Mouse (Mus musculus): ENCODE measurements at regions not wholly inside any gene's neighbourhood (a gene's known extent, or its start where the extent isn't known, plus 50 kb on each side); places are given as distances from the start of the nearest gene placed in this dataset.
A peak's percentile ranks its signal among the peaks of the same experiment; 100 is the strongest.

DNA sequence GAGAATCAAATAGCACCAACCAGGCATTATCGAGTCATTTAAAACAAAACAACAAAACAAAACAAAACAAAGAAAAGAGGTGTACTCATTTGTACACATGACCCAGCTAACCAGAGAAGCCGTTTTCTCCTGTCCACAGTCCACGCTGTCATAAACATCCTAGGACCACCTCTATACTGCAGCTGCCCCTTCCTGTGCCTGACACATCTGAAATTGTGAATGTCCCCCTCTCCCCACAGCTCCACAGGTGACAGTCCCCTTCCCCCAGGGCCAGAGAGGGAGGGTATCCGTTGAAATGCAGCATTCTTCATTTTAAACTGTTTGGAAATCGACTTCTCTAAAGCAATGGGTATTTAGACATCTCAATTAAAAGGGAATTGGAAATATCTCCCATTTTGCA is 265.0 kb upstream of the Sall1 start:
- 16% methylated on average over 5 of the region's 5 CpGs for WGBS
- ATAC-seq (replicated peaks; ENCODE audit: insufficient number of reproducible peaks, low FRiP score, low TSS enrichment, low read depth) (no peak), DNase-seq (ENCODE audit: low spot score) (no peak)
- H3K4me3 ChIP-seq (ENCODE audit: low read depth, low read length), result no peak overlapping the region
- H3K9me3 ChIP-seq (replicated peaks; ENCODE audit: control insufficient read depth, low read length), result no peaks in the 10 kb centered on the region
- H3K9ac ChIP-seq (replicated peaks; ENCODE audit: low read length), result no peak overlapping the region
- H3K4me2 ChIP-seq (ENCODE audit: low read depth, low read length), result no peak overlapping the region
- H3K27me3 ChIP-seq (ENCODE audit: control insufficient read depth, insufficient read depth, low read length), result no peaks in the 10 kb centered on the region
- H3K36me3 ChIP-seq (replicated peaks; ENCODE audit: control insufficient read depth, insufficient read depth, low read depth, low read length), result no peaks in the 10 kb centered on the region
- no peaks in the 10 kb centered on the region for H3K4me1 ChIP-seq (ENCODE audit: control insufficient read depth, insufficient read depth, low read length)
- H3K27ac ChIP-seq (replicated peaks; ENCODE audit: low read depth, low read length), result no peak overlapping the region

DNA sequence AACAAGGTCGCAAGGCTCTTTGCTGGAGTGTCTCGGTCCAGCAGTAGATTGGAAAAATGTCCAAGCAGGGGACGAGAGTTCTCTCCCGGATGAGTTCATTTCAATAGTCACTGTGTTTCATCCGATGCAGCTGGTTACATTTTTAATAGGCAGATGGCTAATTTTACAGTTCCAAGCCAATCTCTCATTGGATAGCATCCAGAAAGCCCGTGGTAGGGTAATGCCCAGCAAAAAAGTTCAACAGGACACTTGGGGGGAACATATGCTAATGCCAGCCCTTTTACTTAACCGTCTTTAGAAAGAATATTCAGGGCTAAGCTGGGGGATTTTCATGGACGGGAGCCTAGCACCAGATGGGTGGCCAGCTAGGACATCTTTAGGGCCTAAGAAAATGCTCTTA is 264.6 kb upstream of the Sall1 start:
- Histone ChIP-seq H3K27ac (replicated peaks; ENCODE audit: low read depth, low read length) (no peak overlapping the region), H3K36me3 (replicated peaks; ENCODE audit: control insufficient read depth, insufficient read depth, low read depth, low read length) (no peaks in the 10 kb centered on the region), H3K9ac (replicated peaks; ENCODE audit: low read length) (no peak overlapping the region), H3K4me1 (ENCODE audit: control insufficient read depth, insufficient read depth, low read length) (no peaks in the 10 kb centered on the region), H3K4me2 (ENCODE audit: low read depth, low read length) (no peak overlapping the region), H3K27me3 (ENCODE audit: control insufficient read depth, insufficient read depth, low read length) (no peaks in the 10 kb centered on the region), H3K9me3 (replicated peaks; ENCODE audit: control insufficient read depth, low read length) (no peaks in the 10 kb centered on the region), H3K4me3 (ENCODE audit: low read depth, low read length) (no peak overlapping the region)
- DNase-seq (ENCODE audit: low spot score) (no peak), ATAC-seq (replicated peaks; ENCODE audit: insufficient number of reproducible peaks, low FRiP score, low TSS enrichment, low read depth) (no peak)
- 45% methylated on average over 8 of the region's 8 CpGs for WGBS

- Histone ChIP-seq H3K9me3 (replicated peaks; ENCODE audit: control insufficient read depth, low read length) (no peaks in the 10 kb centered on the region), H3K27me3 (ENCODE audit: control insufficient read depth, insufficient read depth, low read length) (no peaks in the 10 kb centered on the region), H3K4me2 (ENCODE audit: low read depth, low read length) (no peak overlapping the region), H3K27ac (replicated peaks; ENCODE audit: low read depth, low read length) (no peak overlapping the region), H3K9ac (replicated peaks; ENCODE audit: low read length) (no peak overlapping the region), H3K36me3 (replicated peaks; ENCODE audit: control insufficient read depth, insufficient read depth, low read depth, low read length) (no peaks in the 10 kb centered on the region), H3K4me3 (ENCODE audit: low read depth, low read length) (no peak overlapping the region), H3K4me1 (ENCODE audit: control insufficient read depth, insufficient read depth, low read length) (no peaks in the 10 kb centered on the region)
- DNase-seq (ENCODE audit: low spot score) (no peak), ATAC-seq (replicated peaks; ENCODE audit: insufficient number of reproducible peaks, low FRiP score, low TSS enrichment, low read depth) (no peak)
- 36% methylated on average over 10 of the region's 10 CpGs for WGBS
Observed at GRCm38 (mm10) chr8:89307601-89308000, 263.6 kb upstream of the Sall1 start.

DNA sequence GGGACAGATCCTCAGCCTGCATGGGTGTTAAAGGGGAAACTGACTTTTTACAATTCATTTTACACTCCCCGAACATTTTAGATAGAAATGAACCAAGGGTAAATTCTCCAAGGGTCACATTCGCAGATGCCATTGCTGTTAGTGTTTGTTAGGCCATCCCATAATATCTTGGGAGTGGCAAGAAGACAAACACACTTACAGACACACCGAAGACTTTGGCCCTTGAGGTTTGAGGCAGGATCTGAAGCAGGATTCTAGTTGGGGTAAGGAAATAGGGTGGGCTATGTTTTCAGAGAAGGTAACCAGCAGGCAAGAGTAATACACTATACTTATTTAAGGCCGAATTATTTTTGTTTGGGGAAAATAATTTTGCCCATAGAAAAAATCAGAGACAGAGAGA is 263.1 kb upstream of the Sall1 start:
- no peak for DNase-seq (ENCODE audit: low spot score)
- no peaks in the 10 kb centered on the region for H3K27me3 ChIP-seq (ENCODE audit: control insufficient read depth, insufficient read depth, low read length)
- H3K4me2 ChIP-seq (ENCODE audit: low read depth, low read length), result no peak overlapping the region
- no peak for ATAC-seq (replicated peaks; ENCODE audit: insufficient number of reproducible peaks, low FRiP score, low TSS enrichment, low read depth)
- H3K36me3 ChIP-seq (replicated peaks; ENCODE audit: control insufficient read depth, insufficient read depth, low read depth, low read length), result no peaks in the 10 kb centered on the region
- no peak overlapping the region for H3K27ac ChIP-seq (replicated peaks; ENCODE audit: low read depth, low read length)
- H3K4me3 ChIP-seq (ENCODE audit: low read depth, low read length), result no peak overlapping the region
- H3K4me1 ChIP-seq (ENCODE audit: control insufficient read depth, insufficient read depth, low read length), result no peaks in the 10 kb centered on the region
- H3K9ac ChIP-seq (replicated peaks; ENCODE audit: low read length), result no peak overlapping the region
- H3K9me3 ChIP-seq (replicated peaks; ENCODE audit: control insufficient read depth, low read length), result no peaks in the 10 kb centered on the region
- WGBS, result 82% methylated on average over 4 of the region's 4 CpGs

DNA sequence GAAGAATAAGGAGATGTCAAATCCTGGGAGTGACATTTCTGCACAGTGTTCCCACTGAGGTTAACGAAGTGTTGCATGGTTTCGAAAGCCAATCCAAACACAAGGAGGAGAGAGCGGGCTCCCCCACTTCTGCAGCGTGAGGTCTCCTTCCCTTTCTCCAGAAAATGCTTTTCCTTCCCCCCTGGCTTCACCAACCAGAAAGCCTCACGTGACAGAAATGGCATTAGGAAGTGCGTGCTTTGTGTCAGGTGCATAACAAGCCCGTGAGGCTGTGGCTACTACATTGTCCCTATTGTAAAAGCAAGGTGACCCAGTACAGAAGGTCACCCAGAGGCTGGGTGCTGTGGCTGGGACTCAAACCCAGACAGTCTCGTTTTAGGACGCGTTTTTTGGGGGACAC is 260.2 kb upstream of the Sall1 start:
- H3K4me2 ChIP-seq (ENCODE audit: low read depth, low read length), result no peak overlapping the region
- ATAC-seq (replicated peaks; ENCODE audit: insufficient number of reproducible peaks, low FRiP score, low TSS enrichment, low read depth) (no peak), DNase-seq (ENCODE audit: low spot score) (no peak)
- H3K4me3 ChIP-seq (ENCODE audit: low read depth, low read length), result no peak overlapping the region
- no peak overlapping the region for H3K27ac ChIP-seq (replicated peaks; ENCODE audit: low read depth, low read length)
- H3K36me3 ChIP-seq (replicated peaks; ENCODE audit: control insufficient read depth, insufficient read depth, low read depth, low read length), result no peaks in the 10 kb centered on the region
- no peak overlapping the region for H3K9ac ChIP-seq (replicated peaks; ENCODE audit: low read length)
- no peaks in the 10 kb centered on the region for H3K27me3 ChIP-seq (ENCODE audit: control insufficient read depth, insufficient read depth, low read length)
- no peaks in the 10 kb centered on the region for H3K9me3 ChIP-seq (replicated peaks; ENCODE audit: control insufficient read depth, low read length)
- WGBS, result 76% methylated on average over 10 of the region's 10 CpGs
- H3K4me1 ChIP-seq (ENCODE audit: control insufficient read depth, insufficient read depth, low read length), result no peaks in the 10 kb centered on the region

- Histone ChIP-seq H3K27ac (replicated peaks; ENCODE audit: low read depth, low read length) (no peak overlapping the region), H3K27me3 (ENCODE audit: control insufficient read depth, insufficient read depth, low read length) (no peaks in the 10 kb centered on the region), H3K4me1 (ENCODE audit: control insufficient read depth, insufficient read depth, low read length) (no peaks in the 10 kb centered on the region), H3K9ac (replicated peaks; ENCODE audit: low read length) (no peak overlapping the region), H3K4me3 (ENCODE audit: low read depth, low read length) (no peak overlapping the region), H3K36me3 (replicated peaks; ENCODE audit: control insufficient read depth, insufficient read depth, low read depth, low read length) (no peaks in the 10 kb centered on the region), H3K9me3 (replicated peaks; ENCODE audit: control insufficient read depth, low read length) (no peaks in the 10 kb centered on the region), H3K4me2 (ENCODE audit: low read depth, low read length) (no peak overlapping the region)
- DNase-seq (ENCODE audit: low spot score), result no peak
- 87% methylated on average over 4 of the region's 4 CpGs for WGBS
- no peak for ATAC-seq (replicated peaks; ENCODE audit: insufficient number of reproducible peaks, low FRiP score, low TSS enrichment, low read depth)
Observed at GRCm38 (mm10) chr8:89303326-89303725, 259.4 kb upstream of the Sall1 start.

DNA sequence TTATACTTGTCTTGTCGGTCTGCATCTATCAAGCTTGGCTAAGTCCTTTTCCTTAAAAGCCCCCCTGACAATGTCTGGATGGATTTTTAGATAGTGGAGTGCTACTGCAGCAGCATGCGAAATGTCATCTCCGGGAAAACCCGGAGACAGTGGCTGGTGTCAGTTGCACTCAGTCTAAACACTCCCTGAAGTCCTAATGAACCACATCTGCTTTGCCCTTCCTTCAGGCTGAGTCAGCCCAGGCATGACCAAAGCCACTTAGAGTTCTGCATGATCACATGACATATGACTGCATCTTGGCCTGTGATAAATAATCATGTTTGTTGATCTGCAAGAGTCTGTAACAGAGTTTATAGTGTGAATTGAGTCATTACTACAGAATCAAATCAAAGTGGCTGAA is 255.7 kb upstream of the Sall1 start:
- Histone ChIP-seq H3K9ac (replicated peaks; ENCODE audit: low read length) (no peak overlapping the region), H3K27ac (replicated peaks; ENCODE audit: low read depth, low read length) (no peak overlapping the region), H3K36me3 (replicated peaks; ENCODE audit: control insufficient read depth, insufficient read depth, low read depth, low read length) (no peaks in the 10 kb centered on the region), H3K4me2 (ENCODE audit: low read depth, low read length) (no peak overlapping the region), H3K9me3 (replicated peaks; ENCODE audit: control insufficient read depth, low read length) (no peaks in the 10 kb centered on the region), H3K27me3 (ENCODE audit: control insufficient read depth, insufficient read depth, low read length) (no peaks in the 10 kb centered on the region), H3K4me3 (ENCODE audit: low read depth, low read length) (no peak overlapping the region), H3K4me1 (ENCODE audit: control insufficient read depth, insufficient read depth, low read length) (no peaks in the 10 kb centered on the region)
- 63% methylated on average over 4 of the region's 4 CpGs for WGBS
- DNase-seq (ENCODE audit: low spot score), result peak; percentile 57
- ATAC-seq (replicated peaks; ENCODE audit: insufficient number of reproducible peaks, low FRiP score, low TSS enrichment, low read depth), result no peak

GRCm38 (mm10) chr8:89295686-89296085 is 251.7 kb upstream of the Sall1 start:
- Histone ChIP-seq H3K4me2 (ENCODE audit: low read depth, low read length) (no peak overlapping the region), H3K9ac (replicated peaks; ENCODE audit: low read length) (no peak overlapping the region), H3K27me3 (ENCODE audit: control insufficient read depth, insufficient read depth, low read length) (no peaks in the 10 kb centered on the region), H3K9me3 (replicated peaks; ENCODE audit: control insufficient read depth, low read length) (no peaks in the 10 kb centered on the region), H3K4me1 (ENCODE audit: control insufficient read depth, insufficient read depth, low read length) (no peaks in the 10 kb centered on the region), H3K4me3 (ENCODE audit: low read depth, low read length) (no peak overlapping the region), H3K36me3 (replicated peaks; ENCODE audit: control insufficient read depth, insufficient read depth, low read depth, low read length) (no peaks in the 10 kb centered on the region), H3K27ac (replicated peaks; ENCODE audit: low read depth, low read length) (no peak overlapping the region)
- 26% methylated on average over 5 of the region's 5 CpGs for WGBS
- ATAC-seq (replicated peaks; ENCODE audit: insufficient number of reproducible peaks, low FRiP score, low TSS enrichment, low read depth) (no peak), DNase-seq (ENCODE audit: low spot score) (no peak)

DNA sequence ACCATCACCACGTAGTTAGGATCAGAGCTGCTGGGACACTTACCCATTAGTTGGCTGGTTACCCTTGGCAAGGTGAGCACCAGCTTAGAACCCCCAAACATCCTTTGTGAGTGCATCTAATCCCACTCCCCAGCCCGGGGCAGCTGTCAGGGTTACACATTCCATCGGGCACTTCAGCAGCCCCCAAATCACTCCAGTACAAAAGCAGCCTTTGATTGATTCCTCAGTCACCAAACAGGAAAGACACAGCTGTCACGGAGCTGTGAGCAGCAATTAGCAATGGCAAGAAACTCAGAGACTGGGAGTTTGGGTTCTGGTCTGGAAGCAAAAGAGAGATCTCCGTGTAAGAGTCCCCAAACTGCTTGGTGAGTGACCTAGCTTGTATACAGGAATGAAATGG is 245.1 kb upstream of the Sall1 start:
- ATAC-seq (replicated peaks; ENCODE audit: insufficient number of reproducible peaks, low FRiP score, low TSS enrichment, low read depth), result no peak
- no peaks in the 10 kb centered on the region for H3K27me3 ChIP-seq (ENCODE audit: control insufficient read depth, insufficient read depth, low read length)
- no peak overlapping the region for H3K4me2 ChIP-seq (ENCODE audit: low read depth, low read length)
- no peaks in the 10 kb centered on the region for H3K4me1 ChIP-seq (ENCODE audit: control insufficient read depth, insufficient read depth, low read length)
- no peaks in the 10 kb centered on the region for H3K9me3 ChIP-seq (replicated peaks; ENCODE audit: control insufficient read depth, low read length)
- DNase-seq (ENCODE audit: low spot score), result peak; percentile 53
- no peak overlapping the region for H3K4me3 ChIP-seq (ENCODE audit: low read depth, low read length)
- WGBS, result 7% methylated on average over 5 of the region's 5 CpGs
- H3K36me3 ChIP-seq (replicated peaks; ENCODE audit: control insufficient read depth, insufficient read depth, low read depth, low read length), result no peaks in the 10 kb centered on the region
- no peak overlapping the region for H3K27ac ChIP-seq (replicated peaks; ENCODE audit: low read depth, low read length)
- no peak overlapping the region for H3K9ac ChIP-seq (replicated peaks; ENCODE audit: low read length)
